Mouse (Mus musculus) gonadal fat pad, adult 2 months (tissue): ENCODE data around the gene Ubash3a. TPM values are rescaled to one million over a fixed set of nuclear protein-coding genes. Genes with fewer than 3 reads are reported as not detected.

Source experiments
- DNase-seq: peaks from one replicate; pipeline ENCODE4 v3.0.0-alpha.2; 2012; ENCODE audit warnings: low read depth
- polyA plus RNA-seq: library from polyadenylated mRNA; depleted of rRNA; stranded (reverse); fragments of >200 nt; gene quantifications from 2 replicates; pipeline ENCODE4 v1.2.3, GENCODE M21; 2012

The Ubash3a gene
- polyA plus RNA-seq, 1 experiment: 0.27 TPM

DNA sequence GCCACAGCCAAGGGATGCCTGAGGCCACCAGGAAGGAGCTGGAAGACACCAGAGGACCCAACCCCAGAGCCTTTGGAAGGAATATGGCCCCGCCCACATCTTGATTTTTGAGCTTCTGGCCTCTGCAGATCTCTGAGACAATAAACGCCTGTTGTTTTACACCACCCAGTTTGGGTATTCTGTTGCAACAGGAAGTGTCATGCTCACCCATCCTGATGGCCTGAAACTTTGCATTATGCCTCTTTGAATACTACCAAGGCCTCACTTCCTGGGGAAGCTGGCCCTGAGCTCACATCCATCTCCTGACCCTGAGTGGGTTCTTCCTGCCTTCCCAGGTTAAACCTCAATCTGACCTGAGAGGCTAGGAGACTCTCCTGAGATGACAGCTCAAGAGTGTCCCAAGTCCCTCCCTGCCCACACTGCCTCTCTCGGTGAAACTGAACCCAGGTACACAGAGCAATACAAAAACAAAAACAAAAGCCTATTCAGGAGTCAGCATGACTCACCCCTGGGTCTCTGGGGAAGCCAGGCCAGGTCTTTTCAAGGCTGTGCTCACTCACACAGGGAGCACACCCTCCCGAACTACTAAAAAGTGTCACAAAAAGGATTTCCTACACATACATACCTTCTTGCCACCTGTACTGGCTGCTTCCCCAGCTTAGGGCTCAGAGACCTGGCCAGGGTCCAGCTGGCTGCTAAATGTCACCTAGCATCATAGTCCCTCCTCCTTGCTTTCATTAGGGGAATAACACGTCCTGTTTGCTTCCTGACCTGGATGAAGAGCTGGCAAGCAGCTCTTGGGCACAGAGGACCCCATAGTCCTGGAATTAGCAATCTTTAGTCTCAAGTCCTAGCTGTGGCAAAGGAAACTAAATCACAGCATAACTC is 8.6 kb downstream of the Ubash3a start:
- no peak for DNase-seq

GRCm38 (mm10) chr17:31222810-31223310 is 15.2 kb downstream of the Ubash3a start:
- DNase-seq: no peak

DNA sequence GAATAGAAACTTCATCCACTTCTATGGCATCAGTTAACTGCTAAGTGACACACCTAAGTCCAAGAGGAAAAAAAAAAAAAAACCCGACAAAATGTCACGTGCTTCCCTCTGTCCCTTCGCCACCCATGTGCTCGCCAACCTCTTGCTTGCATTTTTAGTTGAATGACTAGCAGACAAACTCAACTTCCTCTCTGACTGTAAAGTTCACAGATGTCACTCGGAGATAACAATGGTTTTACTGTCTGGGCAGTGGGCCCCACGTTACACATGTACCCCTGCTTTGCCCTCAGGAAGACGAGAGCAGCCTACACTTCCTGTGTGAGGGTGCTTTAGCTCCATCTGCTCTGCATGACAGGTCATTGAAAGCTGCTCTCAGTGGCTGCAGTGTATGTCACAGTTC is 16.2 kb downstream of the Ubash3a start:
- no peak for DNase-seq

- DNase-seq: no peak
Observed at GRCm38 (mm10) chr17:31224591-31224990, 16.9 kb downstream of the Ubash3a start.

- DNase-seq: no peak
Observed at GRCm38 (mm10) chr17:31226368-31226767, 18.7 kb downstream of the Ubash3a start.

DNA sequence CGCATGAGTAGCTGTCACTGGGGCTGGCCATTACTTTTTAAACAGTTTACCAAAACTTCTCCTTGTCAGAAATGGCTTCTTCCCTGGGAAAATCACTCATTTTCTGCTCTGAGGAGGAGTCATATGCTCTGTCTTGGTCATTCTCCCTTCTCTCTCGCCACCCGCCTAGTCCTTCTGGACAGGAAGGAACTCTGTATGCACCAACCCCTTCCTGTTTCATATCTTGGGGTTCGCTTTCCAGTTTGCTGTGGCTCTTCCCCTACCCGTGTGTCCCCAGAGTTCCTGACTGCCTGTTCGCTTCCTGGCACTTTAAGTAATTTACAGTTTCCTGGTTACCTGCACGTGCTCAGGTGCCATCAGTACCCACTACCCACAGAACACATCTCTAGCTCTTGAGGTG is 19.3 kb downstream of the Ubash3a start:
- no peak for DNase-seq

- no peak for DNase-seq
Observed at GRCm38 (mm10) chr17:31231780-31232179, 24.1 kb downstream of the Ubash3a start.

- no peak for DNase-seq
Observed at GRCm38 (mm10) chr17:31232251-31233010, 24.8 kb downstream of the Ubash3a start.

DNA sequence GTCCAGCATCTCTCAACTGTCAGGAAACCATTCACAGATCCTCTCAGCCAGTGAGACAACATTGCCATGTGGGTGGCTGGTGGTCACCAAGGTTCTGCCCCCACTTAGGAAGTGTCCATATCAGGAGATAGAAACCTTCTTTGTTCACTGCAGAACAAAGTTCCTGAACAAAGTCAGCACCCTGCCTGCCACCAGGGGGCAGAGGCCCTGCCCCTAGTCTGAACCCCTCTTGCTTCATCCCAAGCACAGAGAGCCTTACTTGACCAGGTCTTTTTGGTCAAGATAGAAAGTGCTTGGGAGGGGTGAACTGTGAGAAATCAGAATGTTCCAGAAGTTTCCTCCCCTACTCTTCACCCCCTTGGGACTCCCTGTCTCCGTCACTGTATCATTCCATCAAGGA is 28.2 kb downstream of the Ubash3a start:
- DNase-seq: no peak

DNA sequence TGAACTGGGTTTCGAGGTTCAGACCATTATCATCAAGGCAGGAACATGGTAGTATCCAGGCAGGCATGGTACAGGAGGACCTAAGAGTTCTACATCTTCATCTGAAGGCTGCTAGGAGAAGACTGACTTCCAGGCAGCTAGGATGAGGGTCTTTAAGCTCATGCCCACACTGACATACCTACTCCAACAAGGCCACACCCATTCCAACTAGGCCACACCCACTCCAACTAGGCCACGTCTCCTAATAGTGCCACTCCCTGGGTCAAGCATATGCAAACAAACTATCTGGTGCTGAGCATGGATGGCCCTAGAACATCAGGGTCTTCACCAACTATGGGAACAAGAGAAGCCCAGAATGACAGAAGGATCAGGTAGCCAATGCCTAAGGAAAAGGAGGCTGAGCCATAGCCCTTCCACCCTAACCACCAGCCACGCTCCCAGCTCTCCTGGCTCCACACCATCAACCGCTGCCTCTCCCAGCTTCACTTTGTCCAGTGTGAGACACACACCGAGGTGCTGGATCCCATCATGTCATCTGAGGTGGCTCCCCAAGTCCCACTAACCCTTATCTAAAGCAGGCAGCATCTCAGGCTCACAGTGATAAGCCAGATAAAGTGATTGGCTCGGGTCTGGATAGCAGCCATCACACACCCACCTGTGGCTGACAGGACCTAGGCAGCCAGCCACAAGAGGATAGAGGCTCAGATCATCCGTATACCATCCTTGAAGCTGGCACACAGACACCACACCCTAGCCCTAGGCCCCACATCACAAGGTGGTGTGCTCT is 30.8 kb downstream of the Ubash3a start:
- no peak for DNase-seq

DNA sequence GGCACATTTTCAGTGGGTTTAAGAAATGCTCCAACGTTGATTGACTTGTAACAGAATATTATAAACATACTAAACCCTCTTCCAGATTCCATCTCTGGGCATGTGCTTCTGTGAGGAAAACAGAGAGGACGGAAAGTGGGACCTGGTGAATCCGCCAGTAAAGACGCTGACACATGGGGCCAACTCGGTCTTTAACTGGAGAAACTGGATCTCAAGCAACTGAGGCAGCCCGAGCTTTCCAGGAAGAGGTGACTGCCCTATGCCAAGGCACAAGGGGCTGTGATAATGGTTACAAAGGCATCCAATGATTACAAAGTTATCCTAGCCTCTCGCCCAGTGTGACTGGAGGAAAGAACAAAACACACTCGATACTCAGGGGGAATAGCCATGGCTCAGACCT is 33.5 kb downstream of the Ubash3a start:
- DNase-seq: no peak

- no peak for DNase-seq
Observed at GRCm38 (mm10) chr17:31242764-31243163, 35.1 kb downstream of the Ubash3a start.

DNA sequence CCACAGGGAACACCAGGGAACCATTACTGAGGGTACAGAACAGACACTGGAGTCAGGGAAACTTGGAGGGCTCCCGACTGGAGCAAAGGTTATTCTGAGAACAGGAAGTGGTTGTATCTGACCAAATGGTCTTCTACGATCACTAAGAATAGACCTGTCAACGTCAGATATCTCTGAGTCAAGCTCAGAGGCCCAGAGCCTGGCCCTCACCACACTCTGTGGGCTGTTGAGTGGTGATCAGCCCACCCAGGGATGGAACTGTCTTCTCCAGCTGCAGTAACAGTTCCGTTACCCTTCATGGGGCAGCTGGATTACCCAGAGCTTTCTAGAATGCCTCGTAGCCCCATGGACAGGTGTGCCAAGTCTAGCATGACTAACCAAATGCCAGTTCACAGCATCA is 37.6 kb downstream of the Ubash3a start:
- DNase-seq: no peak

DNA sequence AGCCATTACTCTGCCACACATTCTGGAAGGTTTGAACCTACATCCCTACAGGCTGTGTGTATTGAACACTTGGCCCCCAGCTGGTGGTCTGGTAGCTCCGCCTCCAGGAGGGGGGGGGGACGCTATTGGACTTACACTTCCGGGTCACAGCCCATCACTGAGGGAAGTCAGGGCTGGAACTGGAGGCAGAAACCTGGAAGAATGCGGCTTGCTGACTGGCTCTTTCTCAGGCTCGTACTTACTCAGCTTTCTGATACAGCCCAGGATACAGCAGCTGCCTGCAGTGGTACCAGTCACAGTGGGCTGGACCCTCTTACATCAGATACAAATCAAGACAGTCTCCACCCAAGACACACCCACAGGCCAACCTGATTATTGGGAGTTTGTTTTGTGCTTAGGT is 39.5 kb downstream of the Ubash3a start:
- no peak for DNase-seq

DNA sequence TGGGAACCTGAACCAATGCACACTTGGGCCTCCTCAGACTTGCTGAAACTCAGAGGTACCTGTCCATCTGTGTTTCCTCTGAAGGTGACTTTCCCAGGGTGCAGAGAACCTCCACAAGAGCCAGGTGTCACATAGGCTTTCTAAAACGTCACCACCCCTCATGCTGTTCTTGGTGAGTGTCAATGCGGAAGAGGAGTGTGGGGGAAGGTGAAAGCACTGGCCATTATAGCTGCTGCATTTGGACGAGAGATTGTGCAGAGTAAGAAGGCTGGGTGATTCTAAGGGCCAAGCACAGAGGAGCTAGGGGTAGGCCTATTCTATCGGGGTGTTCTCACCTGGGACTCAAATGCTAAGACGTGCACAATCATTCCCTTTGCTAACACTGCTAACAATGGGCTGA is 46.3 kb downstream of the Ubash3a start:
- no peak for DNase-seq

- DNase-seq: no peak
Observed at GRCm38 (mm10) chr17:31254463-31254931, 46.8 kb downstream of the Ubash3a start.

- DNase-seq: no peak
Observed at GRCm38 (mm10) chr17:31257149-31257548, 49.5 kb downstream of the Ubash3a start.

- no peak for DNase-seq
Observed at GRCm38 (mm10) chr17:31257898-31258297, 50.2 kb downstream of the Ubash3a start.

- no peak for DNase-seq
Observed at GRCm38 (mm10) chr17:31258310-31258865, 50.7 kb downstream of the Ubash3a start.

DNA sequence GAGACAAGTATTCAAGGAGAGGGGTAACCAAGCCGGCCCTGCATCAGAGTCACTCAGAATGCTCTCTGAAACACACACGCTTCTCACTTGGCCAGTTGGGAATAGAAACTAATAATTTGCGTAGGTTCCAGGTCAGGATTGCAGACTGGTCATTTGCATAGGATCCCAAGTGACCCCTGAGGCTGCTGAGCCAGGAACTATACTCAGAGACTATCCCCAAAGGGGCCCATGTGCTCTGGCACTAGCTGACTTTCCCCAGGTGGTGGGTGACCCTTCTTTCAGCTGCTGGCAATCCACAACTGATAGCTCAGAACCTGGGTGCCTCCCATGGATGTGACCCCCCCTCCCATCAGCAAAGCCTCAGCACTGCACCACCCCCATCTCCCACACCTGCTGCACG is 51.5 kb downstream of the Ubash3a start:
- DNase-seq: no peak

DNA sequence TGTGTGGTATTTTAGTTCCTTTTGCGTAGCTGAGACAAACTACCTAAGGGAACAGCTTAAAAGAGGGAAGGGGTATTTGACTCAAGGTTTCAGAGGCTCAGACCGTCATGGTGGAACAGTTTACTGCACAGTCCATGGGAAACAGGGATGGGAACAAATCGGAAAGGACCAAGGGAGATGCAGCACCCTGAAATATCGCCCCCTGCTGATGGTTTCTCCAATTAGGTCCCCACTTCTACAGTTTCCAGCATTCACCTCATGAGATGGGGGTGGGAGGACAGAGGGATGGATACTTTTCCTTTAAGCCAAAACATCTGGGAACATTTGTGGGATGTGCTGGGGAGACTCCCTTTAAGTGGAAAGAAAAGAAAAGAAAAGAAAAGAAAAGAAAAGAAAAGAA is 52.2 kb downstream of the Ubash3a start:
- no peak for DNase-seq

GRCm38 (mm10) chr17:31260430-31260829 is 52.8 kb downstream of the Ubash3a start:
- DNase-seq: no peak
